Mouse (Mus musculus): ENCODE results near the gene Tor1aip2. TPM values are rescaled to one million over a fixed set of nuclear protein-coding genes. Genes with fewer than 3 reads are reported as not detected.

Tor1aip2 gene
- polyA plus RNA-seq, 1 experiment from 2014 or later, result 121 TPM

- Histone ChIP-seq H3K4me3 (ENCODE audit: low read depth, low read length) (no peak overlapping the region), H3K4me2 (no peak overlapping the region), H3K36me3 (ENCODE audit: insufficient read depth) (peaks cover 36% of the 10 kb centered on the region), H3K4me1 (ENCODE audit: insufficient read depth) (no peaks in the 10 kb centered on the region), H3K9me3 (ENCODE audit: low read depth, low read length) (no peaks in the 10 kb centered on the region), H3K9ac (no peak overlapping the region), H3K27me3 (ENCODE audit: insufficient read depth, low read length) (no peaks in the 10 kb centered on the region), H3K27ac (ENCODE audit: low read depth) (no peak overlapping the region)
- DNase-seq (no peak), ATAC-seq (ENCODE audit: insufficient read depth) (no peak)
- WGBS, result 81% methylated on average over 7 of the region's 7 CpGs
- TF ChIP-seq CTCF (IDR thresholded peaks at IDR 0.05; ENCODE audit: low read depth), result no peak
Measured at GRCm38 (mm10) chr1:156003201-156003935, 31.8 kb upstream of the Tor1aip2 start.

GRCm38 (mm10) chr1:156005906-156006305 lies 29.3 kb upstream of the Tor1aip2 start:
- Histone ChIP-seq H3K4me2 (no peak overlapping the region), H3K27ac (ENCODE audit: low read depth) (no peak overlapping the region), H3K9ac (no peak overlapping the region), H3K36me3 (ENCODE audit: insufficient read depth) (peaks cover 54% of the 10 kb centered on the region), H3K27me3 (ENCODE audit: insufficient read depth, low read length) (no peaks in the 10 kb centered on the region), H3K4me3 (ENCODE audit: low read depth, low read length) (no peak overlapping the region), H3K9me3 (ENCODE audit: low read depth, low read length) (no peaks in the 10 kb centered on the region), H3K4me1 (ENCODE audit: insufficient read depth) (no peaks in the 10 kb centered on the region)
- ATAC-seq (ENCODE audit: insufficient read depth) (no peak), DNase-seq (no peak)
- no peak for TF ChIP-seq CTCF (IDR thresholded peaks at IDR 0.05; ENCODE audit: low read depth)
- WGBS, result 86% methylated on average over 11 of the region's 11 CpGs

DNA sequence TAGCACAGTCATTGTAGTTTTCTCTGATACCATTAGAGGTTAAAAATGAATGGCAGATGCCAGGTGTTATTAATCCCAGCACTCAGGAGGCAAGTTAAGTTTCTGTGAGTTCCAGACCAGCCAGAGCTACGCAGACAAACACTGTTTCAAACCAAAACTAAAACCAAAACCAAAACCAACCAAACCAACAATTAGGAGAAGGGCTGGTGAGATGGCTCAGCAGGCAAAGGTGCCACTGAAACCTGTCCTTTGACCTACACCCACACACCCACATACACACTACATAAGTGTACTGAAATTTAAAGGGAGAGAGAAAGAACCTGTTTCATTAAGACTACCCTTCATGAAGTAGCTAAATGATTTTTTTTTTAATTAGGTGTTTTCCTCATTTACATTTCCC lies 26.2 kb upstream of the Tor1aip2 start:
- ATAC-seq (ENCODE audit: insufficient read depth), result no peak
- H3K9ac ChIP-seq, result no peak overlapping the region
- H3K4me1 ChIP-seq (ENCODE audit: insufficient read depth), result no peaks in the 10 kb centered on the region
- H3K27ac ChIP-seq (ENCODE audit: low read depth), result no peak overlapping the region
- WGBS, result 87% methylated on average over 1 of the region's 1 CpGs
- no peak overlapping the region for H3K4me2 ChIP-seq
- H3K9me3 ChIP-seq (ENCODE audit: low read depth, low read length), result no peaks in the 10 kb centered on the region
- TF ChIP-seq CTCF (IDR thresholded peaks at IDR 0.05; ENCODE audit: low read depth), result no peak
- no peak for DNase-seq
- H3K4me3 ChIP-seq (ENCODE audit: low read depth, low read length), result no peak overlapping the region
- no peaks in the 10 kb centered on the region for H3K27me3 ChIP-seq (ENCODE audit: insufficient read depth, low read length)
- H3K36me3 ChIP-seq (ENCODE audit: insufficient read depth), result peaks cover 70% of the 10 kb centered on the region

GRCm38 (mm10) chr1:156019800-156020199 lies 15.4 kb upstream of the Tor1aip2 start:
- Histone ChIP-seq H3K9me3 (ENCODE audit: low read depth, low read length) (no peaks in the 10 kb centered on the region), H3K4me3 (ENCODE audit: low read depth, low read length) (no peak overlapping the region), H3K36me3 (ENCODE audit: insufficient read depth) (peaks cover 64% of the 10 kb centered on the region), H3K9ac (no peak overlapping the region), H3K4me2 (no peak overlapping the region), H3K27me3 (ENCODE audit: insufficient read depth, low read length) (no peaks in the 10 kb centered on the region), H3K4me1 (ENCODE audit: insufficient read depth) (no peaks in the 10 kb centered on the region), H3K27ac (ENCODE audit: low read depth) (no peak overlapping the region)
- WGBS, result 92% methylated on average over 1 of the region's 1 CpGs
- DNase-seq (no peak), ATAC-seq (ENCODE audit: insufficient read depth) (no peak)
- TF ChIP-seq CTCF (IDR thresholded peaks at IDR 0.05; ENCODE audit: low read depth), result no peak

GRCm38 (mm10) chr1:156020402-156020801 lies 14.8 kb upstream of the Tor1aip2 start:
- ATAC-seq (ENCODE audit: insufficient read depth) (no peak), DNase-seq (no peak)
- Histone ChIP-seq H3K9me3 (ENCODE audit: low read depth, low read length) (no peaks in the 10 kb centered on the region), H3K4me3 (ENCODE audit: low read depth, low read length) (no peak overlapping the region), H3K27me3 (ENCODE audit: insufficient read depth, low read length) (no peaks in the 10 kb centered on the region), H3K27ac (ENCODE audit: low read depth) (no peak overlapping the region), H3K4me2 (no peak overlapping the region), H3K36me3 (ENCODE audit: insufficient read depth) (peaks cover 61% of the 10 kb centered on the region), H3K4me1 (ENCODE audit: insufficient read depth) (no peaks in the 10 kb centered on the region), H3K9ac (no peak overlapping the region)
- TF ChIP-seq CTCF (IDR thresholded peaks at IDR 0.05; ENCODE audit: low read depth), result no peak
- 100% methylated on average over 1 of the region's 1 CpGs for WGBS

GRCm38 (mm10) chr1:156024831-156025503 lies 10.2 kb upstream of the Tor1aip2 start:
- Histone ChIP-seq H3K4me2 (no peak overlapping the region), H3K36me3 (ENCODE audit: insufficient read depth) (peaks cover 57% of the 10 kb centered on the region), H3K27ac (ENCODE audit: low read depth) (no peak overlapping the region), H3K4me1 (ENCODE audit: insufficient read depth) (no peaks in the 10 kb centered on the region), H3K9ac (no peak overlapping the region), H3K27me3 (ENCODE audit: insufficient read depth, low read length) (no peaks in the 10 kb centered on the region), H3K9me3 (ENCODE audit: low read depth, low read length) (no peaks in the 10 kb centered on the region), H3K4me3 (ENCODE audit: low read depth, low read length) (no peak overlapping the region)
- WGBS, result 86% methylated on average over 8 of the region's 8 CpGs
- ATAC-seq (ENCODE audit: insufficient read depth) (no peak), DNase-seq (no peak)
- no peak for TF ChIP-seq CTCF (IDR thresholded peaks at IDR 0.05; ENCODE audit: low read depth)

DNA sequence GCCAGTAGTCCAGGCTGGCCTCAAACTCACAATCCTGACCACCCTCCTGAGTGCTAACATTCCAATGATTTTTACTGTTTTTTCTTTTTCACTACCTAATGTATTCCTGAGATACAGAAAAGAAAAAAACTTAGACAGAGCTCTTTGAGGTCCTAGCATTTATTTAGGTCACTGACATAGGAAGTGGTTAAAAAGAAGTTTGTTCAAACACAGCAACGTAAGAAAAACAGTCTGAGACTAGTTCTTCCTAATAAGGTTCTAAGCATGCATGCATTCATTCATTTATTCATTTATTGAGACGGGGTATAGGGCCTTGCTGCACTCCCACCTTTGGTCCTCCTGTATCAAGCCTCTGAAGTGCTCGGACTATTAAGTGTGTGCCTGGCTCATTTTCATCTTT lies 7.4 kb upstream of the Tor1aip2 start:
- H3K36me3 ChIP-seq (ENCODE audit: insufficient read depth), result peaks cover 68% of the 10 kb centered on the region
- ATAC-seq (ENCODE audit: insufficient read depth), result no peak
- no peak overlapping the region for H3K27ac ChIP-seq (ENCODE audit: low read depth)
- no peak overlapping the region for H3K4me3 ChIP-seq (ENCODE audit: low read depth, low read length)
- no peak overlapping the region for H3K4me2 ChIP-seq
- no peaks in the 10 kb centered on the region for H3K9me3 ChIP-seq (ENCODE audit: low read depth, low read length)
- no peak for DNase-seq
- no peak overlapping the region for H3K9ac ChIP-seq
- 87% methylated on average over 3 of the region's 3 CpGs for WGBS
- TF ChIP-seq CTCF (IDR thresholded peaks at IDR 0.05; ENCODE audit: low read depth), result no peak
- no peaks in the 10 kb centered on the region for H3K4me1 ChIP-seq (ENCODE audit: insufficient read depth)
- no peaks in the 10 kb centered on the region for H3K27me3 ChIP-seq (ENCODE audit: insufficient read depth, low read length)
